Mouse (Mus musculus): ENCODE data around the gene Cnmd.
A peak's percentile ranks its signal among the peaks of the same experiment; 100 is the strongest.

DNA sequence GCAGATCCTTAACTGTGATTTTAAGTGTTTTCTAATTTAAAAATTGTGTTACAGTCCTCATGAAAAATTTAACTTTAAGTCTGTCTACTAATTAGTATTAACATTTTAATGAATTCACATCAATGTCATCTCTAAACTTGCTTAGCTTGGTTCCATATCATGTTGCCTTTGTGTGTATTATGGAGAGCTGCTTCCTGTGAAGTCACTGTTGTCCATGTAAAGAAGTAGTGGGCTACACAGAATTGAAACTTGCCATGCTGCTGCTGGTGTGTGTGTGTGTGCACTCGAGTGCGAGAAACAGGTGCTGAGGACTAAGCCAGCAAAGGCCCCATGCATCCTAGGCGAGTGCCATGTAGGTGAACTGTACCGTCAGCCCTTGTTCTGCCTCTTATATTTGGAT lies 54.6 kb downstream of the Cnmd start:
- TF ChIP-seq EP300 (IDR thresholded peaks at IDR 0.05; ENCODE audit: low read length) (0 out of 2 replicates have a peak, but pooled peaks have one; percentile 8), CTCF (conservative IDR thresholded peaks at IDR 0.05 in 1 of 2, IDR thresholded peaks at IDR 0.05 in 1 of 2; ENCODE audit: low read depth in 2 of 2, low read length in 2 of 2) (no peak), TCF12 (IDR thresholded peaks at IDR 0.05; ENCODE audit: low read depth, low read length) (no peak), POLR2A (IDR thresholded peaks at IDR 0.05; ENCODE audit: low read depth, low read length) (no peak), MAFK (IDR thresholded peaks at IDR 0.05; ENCODE audit: insufficient replicate concordance, low read length) (no peak), RCOR1 (conservative IDR thresholded peaks at IDR 0.05; ENCODE audit: low read depth, low read length) (no peak), KAT2A (IDR thresholded peaks at IDR 0.05; ENCODE audit: insufficient replicate concordance, low read length) (no peak), NELFE (IDR thresholded peaks at IDR 0.05; ENCODE audit: low read depth, low read length) (no peak), CHD2 (IDR thresholded peaks at IDR 0.05; ENCODE audit: low read length) (no peak), JUN (IDR thresholded peaks at IDR 0.05; ENCODE audit: insufficient read depth, low read depth, low read length) (no peak), E2F4 (IDR thresholded peaks at IDR 0.05; ENCODE audit: insufficient replicate concordance, low read depth, low read length) (no peak)
